Mouse (Mus musculus): ENCODE measurements around the gene D17Wsu92e.

D17Wsu92e gene

GRCm38 (mm10) chr17:27746446-27746845 is 74.0 kb downstream of the D17Wsu92e start:
- DNase-seq (ENCODE audit: low spot score) = no peak

GRCm38 (mm10) chr17:27740961-27741360 is 79.5 kb downstream of the D17Wsu92e start:
- no peak for DNase-seq (ENCODE audit: low spot score)

DNA sequence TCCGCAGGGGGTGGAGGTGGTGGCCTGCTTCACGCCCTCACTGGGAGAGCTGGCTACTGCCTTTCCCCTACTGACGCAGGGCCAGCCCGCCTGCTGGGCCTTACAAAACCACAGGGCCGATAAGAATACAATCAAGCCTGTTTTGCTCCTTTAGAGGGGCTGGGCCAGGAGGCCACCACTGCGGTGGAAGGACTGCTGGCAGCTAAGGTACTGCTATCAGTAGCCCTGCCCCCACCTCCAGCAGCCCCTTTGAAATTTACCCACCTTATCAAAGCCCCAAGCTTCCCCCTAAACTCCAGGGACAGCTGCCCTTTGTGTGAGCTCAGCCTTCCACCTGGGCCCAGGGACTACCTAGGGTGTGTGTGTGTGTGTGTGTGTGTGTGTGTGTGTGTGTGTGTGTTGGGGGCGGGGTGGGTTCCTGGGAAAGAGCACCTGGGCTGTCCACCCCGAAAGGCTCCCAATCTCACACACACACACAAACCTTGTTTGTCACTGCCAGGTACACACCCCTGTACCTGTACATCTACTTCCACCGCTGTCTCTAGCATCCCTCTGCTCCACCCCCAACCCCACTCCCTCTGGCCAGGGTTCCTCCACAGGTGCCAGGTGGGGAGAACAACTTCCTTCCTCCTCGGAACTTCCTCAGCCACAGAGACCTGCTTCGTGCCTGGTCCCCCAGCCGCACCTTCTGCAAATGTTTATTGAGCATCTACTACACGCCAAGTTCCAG is 85.9 kb downstream of the D17Wsu92e start:
- no peak for DNase-seq (ENCODE audit: low spot score)

- no peak for DNase-seq (ENCODE audit: low spot score)
These were observed 87.8 kb downstream of the D17Wsu92e start for GRCm38 (mm10) chr17:27732694-27733093.

DNA sequence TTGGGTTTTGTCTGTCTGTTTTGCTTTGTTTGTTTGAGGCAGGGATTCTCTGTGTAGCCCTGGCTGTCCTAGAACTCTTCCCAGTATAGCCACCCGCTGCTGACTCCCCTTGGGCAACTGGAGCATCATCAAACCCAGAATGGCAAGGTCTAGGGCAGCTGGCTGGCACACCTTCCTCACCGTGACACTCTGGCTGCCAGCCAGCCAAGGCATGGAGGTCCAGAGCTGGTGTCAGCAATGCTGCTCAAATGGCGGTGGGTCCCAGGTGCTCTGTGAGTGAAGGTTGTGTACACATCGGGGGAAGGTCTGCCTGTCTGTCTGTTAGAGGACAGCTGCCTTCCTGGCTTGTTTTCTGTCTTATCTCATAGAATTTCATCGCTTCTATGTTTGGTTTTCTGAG is 88.3 kb downstream of the D17Wsu92e start:
- DNase-seq (ENCODE audit: low spot score) = no peak

- no peak for DNase-seq (ENCODE audit: low spot score)
These were observed 91.7 kb downstream of the D17Wsu92e start, which contains the start of gene Spdef for GRCm38 (mm10) chr17:27728770-27729169. Gene Spdef (minus strand): TSS chr17:27728955.

- DNase-seq (ENCODE audit: low spot score) = no peak
These were observed 93.9 kb downstream of the D17Wsu92e start for GRCm38 (mm10) chr17:27726527-27726926.

- DNase-seq (ENCODE audit: low spot score) = peak; percentile 27
These were observed 95.0 kb downstream of the D17Wsu92e start for GRCm38 (mm10) chr17:27725412-27725811.

- DNase-seq (ENCODE audit: low spot score) = peak; percentile 42
These were observed 95.4 kb downstream of the D17Wsu92e start for GRCm38 (mm10) chr17:27725011-27725410.

GRCm38 (mm10) chr17:27724327-27724726 is 96.1 kb downstream of the D17Wsu92e start:
- DNase-seq (ENCODE audit: low spot score) = no peak

GRCm38 (mm10) chr17:27721125-27721664 is 99.3 kb downstream of the D17Wsu92e start:
- no peak for DNase-seq (ENCODE audit: low spot score)

DNA sequence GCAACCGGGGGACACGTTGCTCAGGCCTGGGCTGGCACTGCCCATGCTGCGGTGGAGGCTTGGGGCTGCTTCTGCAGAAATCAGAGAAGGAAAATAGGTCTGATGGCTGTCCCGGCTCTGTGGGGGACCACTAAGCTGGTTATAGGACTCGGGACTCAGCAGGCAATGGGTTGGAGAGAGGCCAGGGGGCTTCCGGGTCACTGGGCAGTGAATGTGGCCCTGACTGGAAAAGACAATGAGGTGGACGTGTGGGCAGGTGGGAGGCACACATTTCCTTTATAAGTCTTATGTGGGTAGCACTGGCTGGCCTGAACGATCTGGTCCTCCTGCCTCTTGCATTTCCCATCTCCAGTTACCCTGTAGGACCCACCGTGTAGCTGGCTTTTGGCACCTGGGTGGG is 100.1 kb downstream of the D17Wsu92e start:
- DNase-seq (ENCODE audit: low spot score) = no peak

- DNase-seq (ENCODE audit: low spot score) = no peak
These were observed 100.8 kb downstream of the D17Wsu92e start for GRCm38 (mm10) chr17:27719663-27720062.

GRCm38 (mm10) chr17:27718250-27718649 is 102.2 kb downstream of the D17Wsu92e start:
- DNase-seq (ENCODE audit: low spot score) = peak; percentile 69

GRCm38 (mm10) chr17:27716804-27717203 is 103.6 kb downstream of the D17Wsu92e start:
- peak; percentile 73 for DNase-seq (ENCODE audit: low spot score)

DNA sequence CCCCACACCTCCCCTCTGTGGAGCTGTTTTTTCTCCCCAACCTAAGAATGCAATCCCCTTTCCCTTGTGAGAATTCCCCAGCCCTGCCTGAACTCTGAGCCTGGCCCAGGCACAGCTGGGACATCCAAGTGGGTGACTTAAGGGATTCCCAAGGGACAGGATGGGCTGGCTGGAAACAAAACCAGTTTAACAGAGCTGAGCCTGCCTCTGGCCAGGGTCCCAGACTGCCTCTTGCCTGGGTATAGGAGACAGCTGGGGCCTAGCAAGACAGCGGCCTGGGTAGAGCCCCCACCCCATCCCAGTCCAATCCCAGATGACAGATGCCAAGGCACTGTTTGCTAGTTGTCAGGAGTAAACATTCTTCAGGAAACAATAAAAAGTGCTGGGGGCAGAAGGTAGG is 107.6 kb downstream of the D17Wsu92e start:
- no peak for DNase-seq (ENCODE audit: low spot score)

- no peak for DNase-seq (ENCODE audit: low spot score)
These were observed 110.8 kb downstream of the D17Wsu92e start for GRCm38 (mm10) chr17:27709650-27710049.

- peak; percentile 96 for DNase-seq (ENCODE audit: low spot score)
These were observed 112.3 kb downstream of the D17Wsu92e start for GRCm38 (mm10) chr17:27707954-27708661.

GRCm38 (mm10) chr17:27705661-27706060 is 114.8 kb downstream of the D17Wsu92e start:
- DNase-seq (ENCODE audit: low spot score) = no peak

GRCm38 (mm10) chr17:27703961-27704621 is 116.4 kb downstream of the D17Wsu92e start:
- peak; percentile 58 for DNase-seq (ENCODE audit: low spot score)

DNA sequence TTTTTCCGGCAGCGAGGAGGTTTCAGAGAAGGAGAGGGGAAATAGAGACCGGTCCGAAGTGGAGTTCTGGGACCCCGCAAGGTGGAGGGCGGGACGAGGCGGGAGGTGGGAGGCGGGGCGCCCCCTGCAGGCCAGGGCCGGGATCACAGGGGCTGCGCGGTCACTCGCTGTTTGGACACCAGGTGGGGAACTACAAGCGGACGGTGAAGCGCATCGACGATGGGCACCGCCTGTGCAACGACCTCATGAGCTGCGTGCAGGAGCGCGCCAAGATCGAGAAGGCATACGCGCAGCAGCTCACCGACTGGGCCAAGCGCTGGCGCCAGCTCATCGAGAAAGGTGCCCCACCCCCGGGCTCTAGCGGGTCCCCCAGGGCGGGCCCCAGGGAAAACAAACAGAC is 117.9 kb downstream of the D17Wsu92e start:
- peak; percentile 76 for DNase-seq (ENCODE audit: low spot score)

DNA sequence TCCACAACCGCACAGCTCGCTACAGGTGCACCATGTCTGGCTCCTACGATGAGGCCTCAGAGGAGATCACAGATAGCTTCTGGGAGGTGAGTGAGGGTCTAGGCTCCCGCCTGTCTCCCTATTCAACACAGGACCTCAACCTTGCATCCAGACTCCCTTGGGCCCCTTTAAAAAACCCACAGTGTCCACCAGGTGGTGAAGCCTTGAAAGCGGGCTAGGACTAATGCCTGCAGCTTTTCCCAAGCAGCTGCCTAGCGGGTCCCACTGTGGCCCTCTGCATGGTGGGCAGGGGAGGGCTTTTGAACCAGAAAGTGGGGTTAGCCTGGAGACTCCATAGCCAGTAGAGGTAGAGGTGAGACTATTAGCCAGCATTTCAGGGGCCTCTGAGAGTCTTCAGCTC is 118.6 kb downstream of the D17Wsu92e start:
- DNase-seq (ENCODE audit: low spot score) = no peak
